Mouse (Mus musculus) forebrain, embryonic 16.5 days (tissue): ENCODE measurements around the gene Rars. TPM values are rescaled to one million over a fixed set of nuclear protein-coding genes. Genes with fewer than 3 reads are reported as not detected.
"Not testable (repeated sequence)": the region's sequence is repeated elsewhere in the genome, so short reads cannot be mapped to it uniquely, and the experiment has no call there.

Source experiments
- ATAC-seq: fragments of 200-750 bp; cut with Nextera tagmentation; 2 replicates; pipeline ENCODE4 v1.8.0; 2017; ENCODE audit warnings: mild to moderate bottlenecking, moderate library complexity
- H3K27ac ChIP-seq: fragments of 300-500 bp; sonication (generic); 2 replicates; pipeline ENCODE4 v1.5.1; 2014; ENCODE audit warnings: low read length, control low read depth
- H3K27me3 ChIP-seq: fragments of 300-500 bp; sonication (generic); replicated peaks from 2 replicates; pipeline ENCODE4 v1.6.1; 2014; ENCODE audit warnings: low read length; ENCODE audit not compliant: control insufficient read depth, insufficient read depth
- H3K36me3 ChIP-seq: fragments of 300-500 bp; sonication (generic); 2 replicates; pipeline ENCODE4 v1.6.1; 2014; ENCODE audit not compliant: control insufficient read depth, insufficient read depth
- H3K4me1 ChIP-seq: fragments of 300-500 bp; sonication (generic); replicated peaks from 2 replicates; pipeline ENCODE4 v1.6.1; 2014; ENCODE audit warnings: low read length; ENCODE audit not compliant: control insufficient read depth, insufficient read depth
- H3K4me2 ChIP-seq: fragments of 300-500 bp; sonication (generic); 2 replicates; pipeline ENCODE4 v1.6.1; 2014; ENCODE audit warnings: mild to moderate bottlenecking, low read length, control low read depth
- H3K4me3 ChIP-seq: fragments of 300-500 bp; sonication (generic); replicated peaks from 2 replicates; pipeline ENCODE4 v1.5.1; 2014; ENCODE audit warnings: mild to moderate bottlenecking, low read length, control low read depth
- H3K9ac ChIP-seq: fragments of 300-500 bp; sonication (generic); replicated peaks from 2 replicates; pipeline ENCODE4 v1.6.1; 2014; ENCODE audit warnings: low read depth, low read length, control low read depth
- H3K9me3 ChIP-seq: fragments of 300-500 bp; sonication (generic); 2 replicates; pipeline ENCODE4 v1.6.1; 2016; ENCODE audit warnings: low read length; ENCODE audit not compliant: control insufficient read depth
- WGBS: fragments of 180-500 bp; shearing (Covaris S2); extraction: QIAGEN DNeasy Blood & Tissue Kit; methylation state at CpG from one replicate; pipeline ENCODE4 v1.1.7; 2014; 5-methylcytosine and 5-hydroxymethylcytosine counted together
- polyA plus RNA-seq: library from polyadenylated mRNA; unstranded; fragments of >200 nt; fragmentation: Nextera tagmentation; extraction: Ambion mirVana; gene quantifications from 2 replicates; pipeline ENCODE4 v1.2.1, GENCODE M21; 2015

The Rars gene
- polyA plus RNA-seq, 1 experiment from 2014 or later: 73.1 TPM

DNA sequence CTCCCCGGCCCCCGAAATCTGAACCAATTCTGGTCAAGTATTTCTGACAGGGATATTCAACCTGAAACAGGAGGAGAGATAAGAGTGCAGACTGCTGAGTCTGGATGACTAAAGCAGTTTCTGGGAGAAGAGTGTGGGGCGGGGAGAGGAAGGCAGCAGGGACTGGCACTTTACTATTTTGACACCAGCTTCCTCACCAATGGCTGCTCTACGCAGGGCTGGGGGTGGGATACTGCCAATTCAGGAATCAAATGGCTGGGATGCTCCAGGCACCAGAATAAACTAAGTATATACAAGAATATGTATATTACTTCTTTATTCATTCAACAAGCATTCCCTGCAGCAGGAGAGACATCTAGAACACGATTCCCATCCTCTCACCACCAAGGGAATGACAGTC is 29.3 kb upstream of the Rars start:
- no peak for ATAC-seq
- Histone ChIP-seq H3K27ac (peak overlapping the region; percentile 91; the same call in 1 of the 2 replicates), H3K4me2 (no peak overlapping the region), H3K4me1 (peaks cover 31% of the 10 kb centered on the region), H3K4me3 (no peak overlapping the region), H3K9ac (no peak overlapping the region), H3K9me3 (no peaks in the 10 kb centered on the region), H3K36me3 (0 out of 2 replicates have a peak, but pooled peaks cover 2% of the 10 kb centered on the region), H3K27me3 (no peaks in the 10 kb centered on the region)
- WGBS: 68% methylated on average over 5 of the region's 5 CpGs

DNA sequence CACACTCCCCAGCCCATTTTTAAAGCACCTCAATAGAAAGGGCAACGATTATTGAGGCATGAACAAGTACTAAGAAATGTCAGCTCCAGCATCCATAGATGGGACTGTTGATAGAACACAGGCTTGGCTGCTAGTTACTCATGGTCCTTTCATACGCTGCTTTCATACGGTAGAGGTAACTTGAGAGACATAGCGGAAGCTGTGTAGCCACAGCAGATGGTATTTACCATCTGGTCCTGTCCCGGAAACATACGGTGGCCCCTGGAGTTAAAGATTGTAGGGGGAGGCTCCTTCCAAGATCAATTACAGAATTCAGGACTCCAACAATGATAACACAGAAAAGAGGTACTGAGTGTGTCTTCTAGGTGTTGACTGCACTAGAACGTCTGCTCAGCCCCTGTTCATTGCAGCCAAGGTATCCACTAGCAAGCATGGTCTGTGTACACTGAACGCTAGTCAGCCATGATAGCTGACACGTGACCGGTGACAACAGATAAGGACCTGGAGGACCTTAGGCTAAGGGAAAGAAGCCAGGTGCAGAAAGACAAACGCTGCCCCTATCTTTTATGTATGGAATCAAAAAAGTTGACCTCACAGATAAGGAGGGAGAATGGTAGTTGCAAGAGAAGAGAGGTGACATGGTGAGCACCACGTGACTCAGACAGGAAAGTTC is 23.2 kb upstream of the Rars start:
- Histone ChIP-seq H3K4me3 (no peak overlapping the region), H3K9ac (0 out of 2 replicates have a peak overlapping the region, but pooled peaks have one; percentile 1), H3K36me3 (0 out of 2 replicates have a peak, but pooled peaks cover 2% of the 10 kb centered on the region), H3K27ac (peak overlapping the region; percentile 96), H3K9me3 (0 out of 2 replicates have a peak, but pooled peaks cover 2% of the 10 kb centered on the region), H3K27me3 (no peaks in the 10 kb centered on the region), H3K4me2 (no peak overlapping the region), H3K4me1 (peaks cover 29% of the 10 kb centered on the region)
- ATAC-seq: peak; percentile 57
- 51% methylated on average over 12 of the region's 12 CpGs for WGBS

DNA sequence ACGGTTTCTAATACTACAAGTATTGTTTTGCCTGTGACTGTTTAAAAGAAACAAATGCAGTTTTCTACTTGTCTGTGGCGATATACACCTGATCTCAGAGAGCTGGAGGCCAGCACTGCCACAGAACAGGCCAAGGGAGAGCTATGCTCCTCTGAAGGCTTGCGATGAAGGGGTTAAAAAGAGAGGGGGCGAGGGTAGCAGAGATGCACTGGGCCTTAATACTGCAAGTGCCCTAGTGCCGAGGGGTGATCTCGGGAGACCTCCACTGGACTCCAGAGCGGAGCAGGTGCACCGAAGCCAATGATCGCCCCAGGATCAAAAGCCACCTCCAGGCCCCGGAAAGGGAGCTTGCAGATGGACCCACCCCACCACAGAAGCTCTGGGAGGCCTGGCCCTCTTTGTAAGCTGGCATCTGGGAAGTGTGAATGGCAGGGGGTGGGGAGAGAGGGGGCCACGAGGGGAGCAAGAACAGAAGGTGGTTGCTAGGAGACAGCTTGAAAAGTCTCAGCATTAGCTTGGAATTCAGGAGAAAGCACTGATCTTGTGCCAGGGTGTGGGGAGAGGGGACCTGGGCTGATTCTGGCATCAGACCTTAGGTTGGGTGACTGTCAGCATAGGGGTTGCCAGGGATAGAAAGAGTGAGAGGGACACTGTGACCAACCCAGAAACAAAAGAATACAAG is 22.2 kb upstream of the Rars start:
- Histone ChIP-seq H3K4me3 (no peak overlapping the region), H3K9ac (peak overlapping the region; percentile 40), H3K9me3 (0 out of 2 replicates have a peak, but pooled peaks cover 2% of the 10 kb centered on the region), H3K27me3 (no peaks in the 10 kb centered on the region), H3K27ac (peak overlapping the region; percentile 96), H3K4me2 (peak overlapping the region; percentile 25), H3K36me3 (peaks cover 3% of the 10 kb centered on the region; the same call in 1 of the 2 replicates), H3K4me1 (peaks cover 29% of the 10 kb centered on the region)
- ATAC-seq: peak; percentile 93
- 7% methylated on average over 11 of the region's 11 CpGs for WGBS

DNA sequence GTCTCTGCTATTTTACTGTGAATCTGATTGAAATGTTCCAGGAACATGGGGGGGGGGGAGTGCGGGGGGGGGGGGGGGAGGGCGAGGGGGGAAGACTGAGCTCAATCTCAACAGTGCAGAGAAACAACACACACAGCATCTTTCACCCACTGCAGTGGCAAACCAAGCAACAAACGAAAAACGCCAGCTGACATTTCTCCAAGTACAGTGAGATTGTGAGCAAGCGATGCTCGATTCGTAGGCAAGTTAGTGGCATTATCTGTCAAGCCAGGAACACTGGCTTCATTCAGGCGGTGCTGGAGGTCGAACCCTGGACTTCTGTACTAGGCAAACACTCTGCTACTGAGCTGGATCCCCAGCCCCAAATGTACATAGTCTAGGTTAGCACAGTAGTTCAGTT is 21.3 kb upstream of the Rars start:
- 22% methylated on average over 7 of the region's 9 CpGs for WGBS
- Histone ChIP-seq H3K27ac (peak overlapping the region; percentile 96), H3K4me2 (no peak overlapping the region), H3K4me3 (no peak overlapping the region), H3K9ac (peak overlapping the region; percentile 19; the same call in 1 of the 2 replicates), H3K9me3 (0 out of 2 replicates have a peak, but pooled peaks cover 2% of the 10 kb centered on the region), H3K27me3 (no peaks in the 10 kb centered on the region), H3K4me1 (peaks cover 29% of the 10 kb centered on the region), H3K36me3 (peaks cover 7% of the 10 kb centered on the region; the same call in 1 of the 2 replicates)
- ATAC-seq: no peak

DNA sequence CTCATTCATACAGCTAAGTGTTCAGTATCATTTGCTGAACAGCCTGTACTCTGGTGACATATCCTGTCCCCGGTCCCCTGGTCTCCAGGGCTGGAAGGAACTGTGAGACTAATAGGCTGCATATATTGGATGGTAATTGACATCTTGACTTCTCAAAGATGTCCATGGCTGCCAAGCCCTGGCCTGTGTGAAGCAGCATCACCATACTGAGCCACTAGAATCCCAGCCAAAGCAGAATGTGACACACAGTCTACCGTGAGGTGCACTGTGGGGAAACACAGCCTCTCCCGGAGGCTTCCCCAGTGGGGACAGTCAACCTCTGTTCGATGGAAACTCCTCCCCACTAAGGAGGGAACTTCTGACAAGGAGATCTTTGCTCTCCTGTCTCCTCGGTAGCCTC is 20.6 kb upstream of the Rars start:
- Histone ChIP-seq H3K4me2 (no peak overlapping the region), H3K36me3 (peaks cover 7% of the 10 kb centered on the region; the same call in 1 of the 2 replicates)
- 47% methylated on average over 5 of the region's 5 CpGs for WGBS

DNA sequence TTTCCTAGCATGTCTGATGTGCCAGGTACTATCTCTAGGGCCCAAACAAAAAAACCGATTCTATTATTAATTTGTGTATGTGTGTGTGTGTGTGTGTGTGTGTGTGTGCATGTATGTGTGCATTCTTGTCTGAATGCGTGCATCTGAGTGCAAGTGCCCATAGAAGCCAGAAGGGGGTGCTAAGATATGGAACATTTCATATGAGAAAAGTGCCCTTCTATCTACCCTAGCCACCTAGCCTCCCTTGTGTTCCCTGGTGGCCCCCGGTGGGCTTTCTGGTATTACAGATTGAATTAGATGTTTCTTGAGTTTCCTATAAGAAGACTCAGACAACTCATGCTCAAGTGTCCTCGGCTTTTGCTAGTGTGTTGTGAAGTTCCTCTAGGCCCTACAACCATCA is 19.3 kb upstream of the Rars start:
- Histone ChIP-seq H3K4me2 (no peak overlapping the region), H3K4me1 (peaks cover 29% of the 10 kb centered on the region), H3K27ac (no peak overlapping the region), H3K9ac (no peak overlapping the region), H3K9me3 (0 out of 2 replicates have a peak, but pooled peaks cover 2% of the 10 kb centered on the region), H3K27me3 (no peaks in the 10 kb centered on the region), H3K4me3 (no peak overlapping the region), H3K36me3 (peaks cover 5% of the 10 kb centered on the region; the same call in 1 of the 2 replicates)
- ATAC-seq: no peak
- WGBS: 100% methylated on average over 4 of the region's 4 CpGs

More for the DNA sequence above, 20.6 kb upstream of the Rars start:
- H3K4me1 ChIP-seq: peaks cover 29% of the 10 kb centered on the region
- H3K27ac ChIP-seq: peak overlapping the region; percentile 71
- 0 out of 2 replicates have a peak, but pooled peaks cover 2% of the 10 kb centered on the region for H3K9me3 ChIP-seq
- ATAC-seq: no peak
- H3K4me3 ChIP-seq: no peak overlapping the region
- 0 out of 2 replicates have a peak overlapping the region, but pooled peaks have one; percentile 3 for H3K9ac ChIP-seq
- H3K27me3 ChIP-seq: no peaks in the 10 kb centered on the region

DNA sequence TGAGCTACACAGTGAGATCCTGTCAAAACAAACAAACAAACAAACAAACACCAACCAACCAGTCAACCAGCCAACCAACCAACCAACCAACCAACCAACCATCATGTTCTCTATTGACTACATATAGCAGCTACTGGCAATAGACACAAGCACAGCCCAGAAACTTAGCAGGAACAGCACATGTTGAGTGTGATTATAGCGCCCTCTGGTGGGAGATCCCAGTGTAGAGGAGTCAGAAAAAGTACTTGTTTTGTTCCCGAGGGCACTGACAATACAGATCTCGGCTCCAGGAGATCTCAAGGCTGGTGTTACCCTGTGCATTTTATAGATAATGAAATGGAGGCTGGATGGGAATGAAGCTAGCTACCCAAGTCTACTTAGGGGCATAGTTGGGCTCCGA is 18.4 kb upstream of the Rars start:
- peaks cover 29% of the 10 kb centered on the region for H3K4me1 ChIP-seq
- 0 out of 2 replicates have a peak, but pooled peaks cover 2% of the 10 kb centered on the region for H3K9me3 ChIP-seq
- H3K9ac ChIP-seq: no peak overlapping the region
- no peak for ATAC-seq
- H3K36me3 ChIP-seq: peaks cover 5% of the 10 kb centered on the region; the same call in 1 of the 2 replicates
- no peak overlapping the region for H3K27ac ChIP-seq
- WGBS: 60% methylated on average over 4 of the region's 4 CpGs
- no peaks in the 10 kb centered on the region for H3K27me3 ChIP-seq
- no peak overlapping the region for H3K4me3 ChIP-seq
- H3K4me2 ChIP-seq: no peak overlapping the region

DNA sequence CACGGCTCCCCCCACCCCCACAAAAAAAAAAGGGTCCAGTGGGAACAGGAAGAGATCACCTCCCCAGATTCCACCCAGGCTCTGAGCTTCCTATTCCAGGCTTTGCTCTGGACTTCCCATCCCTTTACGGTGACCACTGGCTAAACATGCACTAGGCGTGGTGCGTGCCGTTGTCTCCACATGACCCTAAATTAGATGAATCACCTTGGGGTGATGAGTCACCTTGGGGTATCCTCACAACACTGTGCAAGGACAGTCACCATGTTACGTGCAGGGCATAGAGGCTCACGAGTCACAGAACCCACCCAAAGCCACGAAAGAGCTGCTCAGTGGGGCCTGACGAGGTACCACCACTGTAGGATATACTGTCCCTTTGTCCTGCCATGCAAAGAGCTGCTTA is 10.0 kb upstream of the Rars start:
- Histone ChIP-seq H3K9ac (no peak overlapping the region), H3K27me3 (no peaks in the 10 kb centered on the region), H3K36me3 (peaks cover 5% of the 10 kb centered on the region; the same call in 1 of the 2 replicates), H3K27ac (no peak overlapping the region), H3K4me3 (no peak overlapping the region), H3K9me3 (no peaks in the 10 kb centered on the region), H3K4me1 (no peaks in the 10 kb centered on the region), H3K4me2 (no peak overlapping the region)
- WGBS: 91% methylated on average over 9 of the region's 9 CpGs
- ATAC-seq: no peak

DNA sequence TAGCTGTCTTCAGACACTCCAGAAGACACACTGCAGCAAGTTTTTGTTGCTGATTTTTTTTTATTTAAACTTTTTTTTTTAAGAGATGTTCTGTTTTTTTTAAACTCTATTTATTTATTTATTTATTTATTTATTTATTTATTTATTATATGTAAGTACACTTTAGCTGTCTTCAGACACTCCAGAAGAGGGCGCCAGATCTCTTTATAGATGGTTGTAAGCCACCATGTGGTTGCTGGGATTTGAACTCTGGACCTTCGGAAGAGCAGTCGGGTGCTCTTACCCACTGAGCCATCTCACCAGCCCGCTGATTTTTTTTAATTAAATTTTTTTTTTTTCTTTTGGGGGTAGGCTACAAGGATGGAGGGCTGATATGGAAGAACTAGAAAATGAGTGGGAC is 8.3 kb upstream of the Rars start:
- not testable (repeated sequence) for H3K36me3 ChIP-seq, ATAC-seq, H3K9ac ChIP-seq, H3K4me1 ChIP-seq, H3K27me3 ChIP-seq, H3K4me2 ChIP-seq, H3K4me3 ChIP-seq, H3K27ac ChIP-seq, H3K9me3 ChIP-seq
- 82% methylated on average over 4 of the region's 4 CpGs for WGBS
